Mouse (Mus musculus) lung, embryonic 15.5 days (tissue): ENCODE measurements around the gene Casz1. TPM values are rescaled to one million over a fixed set of nuclear protein-coding genes. Genes with fewer than 3 reads are reported as not detected.

ENCODE experiments used
- ATAC-seq: fragments of 200-750 bp; cut with Nextera tagmentation; 2 replicates; pipeline ENCODE4 v1.8.0; 2017; ENCODE audit warnings: moderate number of reproducible peaks, borderline replicate concordance; ENCODE audit not compliant: low FRiP score, low TSS enrichment; ENCODE audit errors: extremely low read depth
- H3K27ac ChIP-seq: fragments of 300-500 bp; sonication (generic); 2 replicates; pipeline ENCODE4 v1.5.1; 2015; ENCODE audit warnings: moderate library complexity, mild to moderate bottlenecking, inconsistent platforms
- H3K27me3 ChIP-seq: fragments of 300-500 bp; sonication (generic); 2 replicates; pipeline ENCODE4 v1.6.1; 2015; ENCODE audit warnings: inconsistent platforms
- H3K36me3 ChIP-seq: fragments of 300-500 bp; sonication (generic); 2 replicates; pipeline ENCODE4 v1.6.1; 2015; ENCODE audit warnings: inconsistent platforms
- H3K4me1 ChIP-seq: fragments of 300-500 bp; sonication (generic); 2 replicates; pipeline ENCODE4 v1.6.1; 2015; ENCODE audit warnings: inconsistent platforms
- H3K4me2 ChIP-seq: fragments of 300-500 bp; sonication (generic); 2 replicates; pipeline ENCODE4 v1.6.1; 2015; ENCODE audit warnings: inconsistent platforms, mild to moderate bottlenecking, moderate library complexity
- H3K4me3 ChIP-seq: fragments of 300-500 bp; sonication (generic); 2 replicates; pipeline ENCODE4 v1.5.1; 2015; ENCODE audit warnings: mild to moderate bottlenecking, inconsistent platforms
- H3K9ac ChIP-seq: fragments of 300-500 bp; sonication (generic); 2 replicates; pipeline ENCODE4 v1.6.1; 2015; ENCODE audit warnings: inconsistent platforms
- H3K9me3 ChIP-seq: fragments of 300-500 bp; sonication (generic); 2 replicates; pipeline ENCODE4 v1.6.1; 2016; ENCODE audit warnings: inconsistent platforms
- WGBS: fragments of 180-500 bp; shearing (Covaris S2); methylation state at CpG from one replicate; pipeline ENCODE4 v1.1.7; 2015; 5-methylcytosine and 5-hydroxymethylcytosine counted together
- polyA plus RNA-seq: library from polyadenylated mRNA; unstranded; fragments of >200 nt; fragmentation: Nextera tagmentation; extraction: Ambion mirVana; gene quantifications from 2 replicates; pipeline ENCODE4 v1.2.1, GENCODE M21; 2015

Casz1 gene
- polyA plus RNA-seq, 1 experiment from 2014 or later = 6.5 TPM

DNA sequence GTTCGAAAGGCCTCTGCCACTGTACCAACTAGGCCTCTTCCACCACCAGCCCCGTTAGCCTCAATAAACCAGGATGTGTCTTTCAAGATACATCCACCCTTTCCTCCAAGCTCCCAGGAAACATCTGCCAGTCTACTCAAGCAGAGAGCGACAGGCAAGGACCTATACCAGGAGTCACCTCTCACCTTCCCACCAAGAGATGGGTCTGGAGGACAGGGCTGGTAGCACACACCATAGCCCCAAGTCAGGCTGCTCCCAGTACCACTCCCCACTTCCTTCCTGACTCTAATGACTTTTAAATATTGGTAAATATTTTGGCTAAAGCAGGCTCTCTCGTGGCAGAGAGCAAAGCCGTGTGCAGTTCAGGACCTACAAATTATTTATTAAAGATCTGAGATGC is 77.6 kb downstream of the Casz1 start:
- H3K4me1 ChIP-seq = peaks cover 46% of the 10 kb centered on the region
- H3K27me3 ChIP-seq = peaks cover 4% of the 10 kb centered on the region; the same call in 1 of the 2 replicates
- 70% methylated on average over 5 of the region's 5 CpGs for WGBS
- H3K9me3 ChIP-seq = no peaks in the 10 kb centered on the region
- H3K27ac ChIP-seq = peak overlapping the region; percentile 26; the same call in 1 of the 2 replicates
- no peaks in the 10 kb centered on the region for H3K36me3 ChIP-seq
- H3K4me2 ChIP-seq = no peak overlapping the region; the same call in 1 of the 2 replicates
- H3K9ac ChIP-seq = no peak overlapping the region
- H3K4me3 ChIP-seq = no peak overlapping the region
- no peak for ATAC-seq

DNA sequence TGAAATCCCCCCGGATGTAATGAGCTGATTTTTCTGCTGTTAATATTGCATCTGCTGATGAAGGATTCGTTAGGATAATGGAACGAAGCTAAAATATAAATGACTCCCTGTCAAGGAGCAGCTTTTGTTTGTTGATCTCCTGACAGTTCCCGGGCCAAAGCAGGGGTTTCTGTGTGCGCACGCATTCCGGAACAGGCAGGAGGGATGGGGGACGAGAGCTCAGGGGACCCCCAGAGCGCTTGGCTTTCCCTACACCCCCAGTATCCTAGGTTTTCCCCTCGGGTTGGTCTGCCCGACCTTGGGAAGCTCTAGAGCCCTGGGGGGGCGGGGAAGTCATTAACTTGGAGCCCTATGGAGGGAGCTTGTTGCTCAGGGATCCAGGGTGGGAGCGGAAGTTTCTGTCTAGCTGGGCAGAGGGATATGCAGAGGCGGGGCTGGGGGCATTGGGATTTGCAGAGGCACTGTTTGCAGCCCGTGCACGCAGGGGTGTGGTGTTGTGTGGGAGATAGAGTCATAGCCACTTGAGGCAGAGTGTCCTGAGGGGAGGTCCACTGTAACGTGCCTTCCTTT is 78.2 kb downstream of the Casz1 start:
- H3K4me2 ChIP-seq = peak overlapping the region; percentile 46

DNA sequence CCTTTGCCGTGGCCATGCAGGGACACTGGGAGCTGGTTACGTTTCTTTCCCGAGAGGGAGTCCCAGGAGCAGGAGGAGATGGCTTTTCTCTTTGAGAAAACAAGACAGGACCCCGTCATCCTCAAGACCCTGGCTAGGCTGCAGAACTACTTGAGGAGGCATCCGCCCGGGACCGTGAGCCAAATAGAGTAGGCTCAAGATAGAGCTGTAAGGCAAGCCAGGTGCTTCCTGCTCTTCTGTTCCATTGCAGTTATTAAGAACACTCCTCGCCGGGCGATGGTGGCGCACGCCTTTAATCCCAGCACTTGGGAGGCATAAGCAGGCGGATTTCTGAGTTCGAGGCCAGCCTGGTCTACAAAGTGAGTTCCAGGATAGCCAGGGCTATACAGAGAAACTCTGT is 80.4 kb downstream of the Casz1 start:
- no peak overlapping the region for H3K4me3 ChIP-seq
- no peak overlapping the region for H3K4me2 ChIP-seq
- 69% methylated on average over 14 of the region's 14 CpGs for WGBS
- no peak overlapping the region for H3K27ac ChIP-seq
- H3K27me3 ChIP-seq = peaks cover 15% of the 10 kb centered on the region
- ATAC-seq = no peak
- no peaks in the 10 kb centered on the region for H3K36me3 ChIP-seq
- peaks cover 30% of the 10 kb centered on the region for H3K4me1 ChIP-seq
- no peak overlapping the region for H3K9ac ChIP-seq
- no peaks in the 10 kb centered on the region for H3K9me3 ChIP-seq

More for the DNA sequence above, 78.2 kb downstream of the Casz1 start:
- H3K9me3 ChIP-seq = no peaks in the 10 kb centered on the region
- WGBS = 10% methylated on average over 17 of the region's 17 CpGs
- no peak overlapping the region for H3K4me3 ChIP-seq
- H3K27ac ChIP-seq = no peak overlapping the region
- no peaks in the 10 kb centered on the region for H3K36me3 ChIP-seq
- peaks cover 4% of the 10 kb centered on the region; the same call in 1 of the 2 replicates for H3K27me3 ChIP-seq
- H3K9ac ChIP-seq = no peak overlapping the region
- peaks cover 45% of the 10 kb centered on the region for H3K4me1 ChIP-seq
- no peak for ATAC-seq

DNA sequence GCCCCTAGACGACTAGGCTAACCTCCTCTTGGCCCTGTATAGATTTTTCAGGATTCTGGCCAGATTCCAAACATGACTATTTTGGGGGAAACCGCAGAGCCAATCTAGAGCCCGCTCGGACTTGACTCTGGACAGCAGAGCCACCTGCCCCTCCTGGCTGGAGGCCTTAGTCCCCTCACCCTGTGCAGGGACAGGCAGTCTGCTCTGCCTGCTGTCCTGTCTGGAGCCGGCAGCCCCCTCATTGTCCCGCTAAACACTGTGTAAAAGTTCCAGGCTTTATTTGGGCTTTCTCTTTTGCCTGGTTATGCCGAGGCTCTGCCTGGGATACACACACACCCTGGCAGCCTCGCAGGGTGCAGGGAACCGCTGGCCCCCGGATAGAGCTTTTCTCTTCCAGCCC is 81.2 kb downstream of the Casz1 start:
- ATAC-seq = no peak
- H3K9me3 ChIP-seq = no peaks in the 10 kb centered on the region
- peaks cover 28% of the 10 kb centered on the region for H3K4me1 ChIP-seq
- peaks cover 24% of the 10 kb centered on the region for H3K27me3 ChIP-seq
- H3K36me3 ChIP-seq = no peaks in the 10 kb centered on the region
- H3K4me2 ChIP-seq = no peak overlapping the region
- no peak overlapping the region for H3K9ac ChIP-seq
- WGBS = 23% methylated on average over 10 of the region's 10 CpGs
- no peak overlapping the region for H3K27ac ChIP-seq
- H3K4me3 ChIP-seq = no peak overlapping the region

DNA sequence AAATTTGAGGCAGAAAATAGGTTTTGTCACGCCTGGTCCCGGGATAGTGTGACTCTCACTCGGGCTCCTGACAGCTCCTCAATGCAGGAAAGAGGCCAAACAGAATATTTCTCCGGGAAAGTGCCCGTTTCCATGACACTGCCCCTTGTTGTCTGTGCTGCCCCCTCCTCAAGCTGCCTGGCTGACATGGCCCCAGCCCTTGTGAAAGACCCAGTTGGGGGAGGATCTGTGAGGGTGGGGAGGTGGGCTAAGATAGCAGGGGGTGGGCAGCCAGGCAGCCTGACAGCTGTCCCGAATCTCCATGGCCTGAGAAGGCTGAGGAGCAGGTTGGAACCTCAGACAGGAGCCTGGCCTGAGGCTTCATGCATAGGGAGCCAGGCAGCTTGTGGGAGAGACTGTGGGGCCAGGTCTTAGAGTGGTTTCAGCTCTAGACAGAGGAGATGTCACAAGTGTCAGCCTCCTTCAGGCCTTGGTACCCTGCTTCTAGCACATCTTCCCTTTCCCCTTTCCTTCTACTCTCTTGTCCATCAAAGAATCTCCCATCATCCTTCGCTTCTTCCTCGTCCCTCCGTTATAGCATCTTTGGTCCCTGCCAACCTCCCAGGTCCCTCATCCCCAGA is 81.8 kb downstream of the Casz1 start:
- Histone ChIP-seq H3K36me3 (no peaks in the 10 kb centered on the region), H3K4me1 (peaks cover 28% of the 10 kb centered on the region), H3K27ac (no peak overlapping the region), H3K27me3 (peaks cover 30% of the 10 kb centered on the region), H3K4me3 (no peak overlapping the region), H3K4me2 (no peak overlapping the region), H3K9me3 (no peaks in the 10 kb centered on the region), H3K9ac (no peak overlapping the region)
- WGBS = 40% methylated on average over 9 of the region's 9 CpGs
- ATAC-seq = no peak

DNA sequence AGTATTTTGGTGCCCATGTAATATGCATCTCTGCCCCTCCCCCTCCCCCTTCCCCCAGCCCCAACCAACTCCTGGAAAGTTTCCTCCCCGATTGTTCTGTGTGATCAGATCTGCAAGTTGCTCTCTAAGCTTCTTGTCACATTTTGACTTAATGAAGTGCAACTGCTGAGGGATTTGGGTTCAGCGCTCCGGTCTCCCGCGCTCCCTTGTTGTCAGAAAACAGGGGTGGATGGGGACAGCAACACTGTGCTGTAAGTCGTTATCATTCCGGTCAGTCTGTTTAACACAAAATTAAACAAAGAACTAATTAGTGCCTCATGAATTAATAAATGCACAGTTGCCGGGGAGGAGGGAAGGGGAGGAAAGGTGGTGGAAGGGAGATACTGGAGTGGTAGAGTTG is 84.0 kb downstream of the Casz1 start:
- no peak for ATAC-seq
- H3K36me3 ChIP-seq = no peaks in the 10 kb centered on the region
- H3K4me2 ChIP-seq = no peak overlapping the region
- H3K9me3 ChIP-seq = no peaks in the 10 kb centered on the region
- 50% methylated on average over 8 of the region's 8 CpGs for WGBS
- H3K27ac ChIP-seq = no peak overlapping the region
- H3K27me3 ChIP-seq = peaks cover 32% of the 10 kb centered on the region
- no peak overlapping the region for H3K4me3 ChIP-seq
- H3K9ac ChIP-seq = no peak overlapping the region
- peaks cover 20% of the 10 kb centered on the region for H3K4me1 ChIP-seq

DNA sequence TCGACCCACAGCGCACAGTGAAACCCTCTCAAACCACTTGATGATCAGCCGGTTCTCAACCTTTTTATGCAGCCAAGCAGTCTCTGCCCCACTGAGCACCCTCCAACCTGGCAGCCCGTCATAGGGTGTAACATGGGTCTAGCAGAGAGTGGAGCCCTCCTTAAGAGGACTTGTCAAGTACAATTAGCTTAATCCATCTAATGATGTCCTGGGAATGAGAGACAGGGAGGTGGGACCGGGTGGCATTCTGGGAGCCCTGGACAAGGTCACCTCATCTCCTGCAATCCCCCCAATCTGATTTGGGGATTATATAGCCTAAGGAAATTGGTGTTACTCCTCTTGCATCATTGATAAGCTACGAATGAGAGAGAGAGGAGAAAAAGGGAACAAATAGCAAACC is 84.8 kb downstream of the Casz1 start:
- H3K4me2 ChIP-seq = no peak overlapping the region
- no peaks in the 10 kb centered on the region for H3K9me3 ChIP-seq
- H3K4me1 ChIP-seq = peaks cover 20% of the 10 kb centered on the region
- no peak for ATAC-seq
- H3K36me3 ChIP-seq = no peaks in the 10 kb centered on the region
- H3K4me3 ChIP-seq = no peak overlapping the region
- no peak overlapping the region for H3K9ac ChIP-seq
- no peak overlapping the region for H3K27ac ChIP-seq
- H3K27me3 ChIP-seq = peaks cover 32% of the 10 kb centered on the region
- WGBS = 67% methylated on average over 6 of the region's 6 CpGs

DNA sequence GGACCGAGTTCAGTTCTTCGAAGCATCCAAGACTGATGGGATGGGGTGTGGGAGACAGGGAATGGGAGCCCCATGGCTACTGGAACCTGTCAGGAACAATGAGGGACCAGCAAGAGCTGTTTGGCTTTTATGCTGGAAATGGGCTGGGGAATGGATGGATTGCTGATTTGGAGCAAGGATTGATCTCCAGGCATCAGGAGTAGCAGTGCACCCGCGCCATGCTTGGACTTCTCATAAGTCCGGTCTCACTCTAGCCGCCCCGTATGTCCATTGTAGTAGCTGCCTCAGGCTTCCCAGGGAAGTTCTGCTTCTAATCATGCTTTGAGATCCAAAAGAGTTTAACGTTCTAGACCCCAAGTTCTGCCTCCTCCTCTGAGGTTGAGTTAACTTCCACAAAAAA is 86.2 kb downstream of the Casz1 start:
- H3K36me3 ChIP-seq = no peaks in the 10 kb centered on the region
- WGBS = 59% methylated on average over 8 of the region's 8 CpGs
- ATAC-seq = no peak
- peak overlapping the region; percentile 68 for H3K4me2 ChIP-seq
- H3K4me3 ChIP-seq = no peak overlapping the region
- no peaks in the 10 kb centered on the region for H3K9me3 ChIP-seq
- H3K27ac ChIP-seq = no peak overlapping the region
- H3K4me1 ChIP-seq = peaks cover 14% of the 10 kb centered on the region
- H3K27me3 ChIP-seq = peaks cover 32% of the 10 kb centered on the region
- no peak overlapping the region for H3K9ac ChIP-seq

DNA sequence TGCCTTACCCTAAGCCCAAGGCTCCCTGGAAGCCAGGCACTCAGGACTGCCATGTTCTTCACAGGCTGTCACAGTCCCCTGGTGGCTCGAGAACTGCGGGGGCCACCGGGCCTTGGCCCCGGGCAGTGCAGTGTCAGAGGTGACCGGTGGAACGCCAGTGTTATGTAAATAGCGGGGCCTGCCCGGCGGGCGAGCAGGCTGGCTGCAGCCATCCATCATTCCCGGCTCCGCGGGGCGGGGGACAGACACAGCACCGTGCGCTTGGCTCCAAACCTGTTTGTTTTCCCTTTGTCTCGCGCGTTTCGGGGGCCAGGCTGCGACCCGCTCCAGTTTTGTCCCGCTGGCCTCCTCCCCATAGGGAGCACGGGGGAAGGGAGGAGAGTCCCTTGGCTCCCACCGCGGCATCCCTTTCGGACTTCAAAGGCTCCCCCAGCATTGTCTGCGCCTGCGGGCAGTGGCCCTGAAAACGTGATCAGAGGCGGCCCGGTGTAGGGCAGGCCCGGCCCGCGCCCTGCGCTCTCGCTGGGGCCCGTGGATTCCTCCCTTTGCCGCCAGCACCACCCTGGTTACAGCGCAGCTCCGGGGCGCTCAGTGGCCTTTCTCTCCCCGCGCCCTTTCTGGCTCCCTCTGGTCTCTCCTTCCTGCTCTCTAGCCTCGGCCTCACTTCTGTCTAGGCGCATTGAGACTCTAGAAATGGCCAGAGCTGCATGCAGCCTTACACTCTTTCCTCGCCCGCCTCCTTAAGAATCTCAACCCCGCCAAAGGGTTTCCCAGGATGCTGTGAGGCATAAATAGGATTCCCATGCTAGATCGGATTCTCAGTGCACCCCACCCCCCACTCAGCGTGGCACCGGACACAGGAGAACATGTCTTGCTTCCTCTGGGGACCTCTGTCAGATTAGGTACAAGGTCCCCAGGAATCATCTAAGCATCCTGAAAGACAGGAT is 86.9 kb downstream of the Casz1 start:
- H3K9ac ChIP-seq = 0 out of 2 replicates have a peak overlapping the region, but pooled peaks have one; percentile 22
- H3K4me3 ChIP-seq = peak overlapping the region; percentile 29
- ATAC-seq = peak; percentile 39
- H3K9me3 ChIP-seq = no peaks in the 10 kb centered on the region
- no peak overlapping the region for H3K27ac ChIP-seq
- H3K4me1 ChIP-seq = peaks cover 13% of the 10 kb centered on the region
- H3K27me3 ChIP-seq = peaks cover 32% of the 10 kb centered on the region
- 6% methylated on average over 52 of the region's 52 CpGs for WGBS
- peak overlapping the region; percentile 68 for H3K4me2 ChIP-seq
- H3K36me3 ChIP-seq = no peaks in the 10 kb centered on the region

DNA sequence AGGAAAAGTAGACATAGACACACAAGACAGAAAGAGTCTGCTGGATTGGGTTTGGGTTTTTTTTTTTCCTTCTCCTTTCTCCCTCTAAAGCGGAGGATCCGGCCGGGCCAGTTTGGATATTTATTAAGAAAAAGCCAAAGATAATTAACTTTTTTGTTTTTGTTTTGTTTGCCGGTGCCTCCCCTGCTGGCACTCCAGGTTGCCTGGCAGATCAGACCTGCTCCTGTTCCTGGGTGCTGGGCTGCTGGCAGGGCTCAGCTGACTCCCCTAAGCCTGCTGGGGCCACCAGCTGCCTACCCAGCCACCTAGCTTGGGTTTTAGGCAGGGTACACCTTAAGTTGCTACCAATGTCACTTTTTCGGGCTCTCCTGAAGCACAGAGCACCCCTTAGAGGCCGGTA is 91.9 kb downstream of the Casz1 start:
- Histone ChIP-seq H3K4me1 (peaks cover 5% of the 10 kb centered on the region), H3K27me3 (peaks cover 34% of the 10 kb centered on the region), H3K4me3 (no peak overlapping the region), H3K4me2 (no peak overlapping the region), H3K9ac (no peak overlapping the region), H3K36me3 (no peaks in the 10 kb centered on the region), H3K9me3 (no peaks in the 10 kb centered on the region), H3K27ac (no peak overlapping the region)
- no peak for ATAC-seq
- WGBS = 63% methylated on average over 6 of the region's 6 CpGs

DNA sequence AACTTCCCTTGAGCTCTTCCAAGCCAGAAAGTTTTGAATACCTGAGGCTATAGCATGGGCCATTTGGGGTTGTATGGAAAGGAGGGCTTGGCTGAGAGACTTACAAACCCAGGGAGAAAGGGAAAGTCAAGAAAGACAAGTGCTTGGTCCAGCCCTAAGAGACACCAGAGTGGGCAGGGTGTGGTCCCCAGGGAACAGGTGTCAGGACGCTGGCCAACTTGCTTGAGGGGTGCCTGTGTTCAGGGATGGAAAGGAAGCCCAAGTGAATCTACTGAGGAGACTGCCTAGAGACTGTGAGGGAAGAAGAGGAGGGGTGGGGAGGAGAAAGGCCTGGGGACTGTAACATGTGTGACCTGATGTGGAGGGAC is 95.7 kb downstream of the Casz1 start:
- H3K4me2 ChIP-seq = peak overlapping the region; percentile 99
- no peaks in the 10 kb centered on the region for H3K36me3 ChIP-seq
- H3K4me3 ChIP-seq = peak overlapping the region; percentile 68
- peaks cover 46% of the 10 kb centered on the region for H3K27me3 ChIP-seq
- WGBS = 24% methylated on average over 1 of the region's 1 CpGs
- H3K9me3 ChIP-seq = no peaks in the 10 kb centered on the region
- H3K9ac ChIP-seq = no peak overlapping the region
- ATAC-seq = no peak
- peaks cover 5% of the 10 kb centered on the region; the same call in 1 of the 2 replicates for H3K4me1 ChIP-seq
- H3K27ac ChIP-seq = peak overlapping the region; percentile 62
